Mouse (Mus musculus) macrophage (primary cell): Measurements from ENCODE around the gene Slc18a2. TPM values are rescaled to one million over a fixed set of nuclear protein-coding genes. Genes with fewer than 3 reads are reported as not detected.

Source experiments
- H3K27ac ChIP-seq: fragments of 350-480 bp; formaldehyde crosslinking; 2 replicates; pipeline ENCODE4 v1.9.0; 2021
- H3K36me3 ChIP-seq: fragments of 350-480 bp; formaldehyde crosslinking; 2 replicates; pipeline ENCODE4 v1.9.0; 2021; ENCODE audit errors: inconsistent target
- H3K4me3 ChIP-seq: fragments of 350-480 bp; formaldehyde crosslinking; 2 replicates; pipeline ENCODE4 v1.9.0; 2021; ENCODE audit errors: inconsistent target
- H3K79me2 ChIP-seq: fragments of 350-480 bp; formaldehyde crosslinking; 2 replicates; pipeline ENCODE4 v1.9.0; 2021; ENCODE audit errors: inconsistent target
- WGBS: methylation state at CpG from one replicate; pipeline ENCODE4 v1.1.7; 2026; ENCODE audit warnings: inconsistent platforms; ENCODE audit not compliant: missing documents; 5-methylcytosine and 5-hydroxymethylcytosine counted together
- polyA plus RNA-seq: library from polyadenylated mRNA; stranded (reverse); fragments of 250-400 nt; gene quantifications from 3 replicates; pipeline ENCODE4 v1.2.4, GENCODE M21; 2018; ENCODE audit warnings: inconsistent platforms
- total RNA-seq, 78 experiments: library from RNA; depleted of rRNA; stranded (reverse); fragments of 250-400 nt; gene quantifications; 1 replicate in 9 of 78; 2 replicates in 24 of 78; 3 replicates in 43 of 78; 4 replicates in 2 of 78; pipeline ENCODE4 v1.2.4; 2018; ENCODE audit warnings: inconsistent platforms in 56 of 78

Slc18a2 gene
- total RNA-seq (2018; cell fraction: chromatin; rRNA removed): under 1 TPM in 7 of 26 experiments, not detected in 19; 0.08 to 0.33 (median 0.24) TPM
- under 1 TPM in 10 of 26 experiments, not detected in 16; under 0.01 to 0.09 (median 0.05) TPM for total RNA-seq (2018; cell fraction: cytosol; rRNA removed)
- under 1 TPM in 9 of 26 experiments, not detected in 17; 0.11 to 0.34 (median 0.22) TPM for total RNA-seq (2018; cell fraction: nucleus; rRNA removed)
- 0.09 TPM in 1 of 3 replicates, not detected in the others for polyA plus RNA-seq

DNA sequence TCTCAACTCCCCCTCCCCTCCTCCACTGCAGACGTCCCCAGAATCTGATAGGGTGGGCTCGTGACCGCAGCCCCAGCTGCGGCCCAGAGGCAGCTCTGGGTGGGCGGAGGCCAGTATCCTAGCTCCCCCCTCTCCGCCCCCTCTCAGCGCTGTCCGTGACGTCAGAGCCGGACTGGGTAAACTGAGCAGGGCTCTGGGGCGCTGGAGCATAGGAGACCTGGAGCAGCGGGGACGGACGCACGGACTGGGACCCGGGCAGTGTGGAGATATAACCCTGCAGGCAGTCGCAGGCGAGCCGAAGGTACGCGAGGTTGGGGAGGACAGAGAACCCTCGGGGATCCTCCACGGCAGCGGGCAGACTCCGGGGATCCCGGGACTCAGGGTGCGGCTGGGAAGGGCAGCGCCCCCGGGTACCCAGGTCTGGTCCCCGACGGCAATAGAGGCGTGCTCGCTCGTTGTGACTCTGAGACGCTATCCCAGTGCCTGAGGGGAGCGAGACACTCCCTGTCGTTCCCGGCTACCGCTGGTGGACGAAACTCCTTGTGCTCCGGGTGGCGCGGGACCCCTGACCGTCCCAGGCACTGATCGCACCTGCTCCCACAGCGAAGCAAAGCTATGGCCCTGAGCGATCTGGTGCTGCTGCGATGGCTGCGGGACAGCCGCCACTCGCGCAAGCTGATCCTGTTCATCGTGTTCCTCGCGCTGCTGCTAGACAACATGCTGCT, at the start of gene Slc18a2:
Gene Slc18a2 (plus strand): TSS at position 179 of the 725 bp plus-strand sequence.
- H3K79me2 ChIP-seq: no peaks in the 10 kb centered on the region
- WGBS: 3% methylated on average over 55 of the region's 55 CpGs
- no peaks in the 10 kb centered on the region for H3K36me3 ChIP-seq
- H3K27ac ChIP-seq: no peak within 1 kb of the TSS
- no peak within 1 kb of the TSS for H3K4me3 ChIP-seq

DNA sequence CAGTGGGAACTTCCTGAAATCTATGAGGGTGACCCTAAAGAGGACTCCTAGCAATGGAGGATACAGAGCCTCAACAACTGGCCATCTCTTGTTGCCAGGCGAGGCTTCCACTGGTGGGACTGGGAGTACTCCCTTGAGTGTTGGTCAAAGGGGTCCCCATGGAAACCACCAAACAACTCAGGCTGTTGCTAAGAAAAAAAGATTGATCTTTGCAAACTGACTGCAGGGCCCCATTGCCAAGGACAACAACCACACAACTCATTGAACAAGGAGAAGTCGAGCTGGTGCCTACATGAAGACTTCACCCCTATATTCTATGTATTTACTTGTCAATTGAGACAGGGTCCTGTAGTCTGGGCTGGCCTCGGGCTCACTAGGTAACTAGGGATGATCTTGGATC, 43.8 kb upstream of the Slc18a2 start:
- no peak overlapping the region for H3K27ac ChIP-seq
- H3K79me2 ChIP-seq: no peaks in the 10 kb centered on the region
- no peaks in the 10 kb centered on the region for H3K36me3 ChIP-seq
- 93% methylated on average over 3 of the region's 3 CpGs for WGBS
- H3K4me3 ChIP-seq: no peak overlapping the region

DNA sequence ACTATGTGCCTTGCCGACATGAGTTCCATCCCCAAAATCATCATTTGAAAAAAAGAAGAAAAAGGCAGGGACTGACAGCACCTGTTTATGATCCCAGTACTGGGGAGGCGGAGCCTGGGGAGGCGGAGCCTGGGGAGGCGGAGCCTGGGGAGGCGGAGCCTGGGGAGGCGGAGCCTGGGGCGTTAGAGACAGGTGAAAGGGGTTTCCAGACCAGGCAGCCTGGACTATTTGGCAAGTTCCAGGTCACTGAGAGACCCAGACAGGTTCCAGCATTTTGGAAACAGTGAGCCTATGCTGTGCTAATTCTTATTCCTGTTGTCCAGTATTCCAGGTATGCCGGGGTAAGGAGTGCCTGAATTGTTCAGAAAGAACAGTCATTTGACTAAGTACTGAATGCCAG, 41.7 kb upstream of the Slc18a2 start, which contains the start of gene Kcnk18:
Gene Kcnk18 (plus strand): TSS at position 224 of the 400 bp plus-strand sequence.
- WGBS: 71% methylated on average over 7 of the region's 8 CpGs
- Histone ChIP-seq H3K27ac (no peak within 1 kb of the TSS), H3K4me3 (no peak within 1 kb of the TSS), H3K36me3 (no peaks in the 10 kb centered on the region), H3K79me2 (no peaks in the 10 kb centered on the region)

DNA sequence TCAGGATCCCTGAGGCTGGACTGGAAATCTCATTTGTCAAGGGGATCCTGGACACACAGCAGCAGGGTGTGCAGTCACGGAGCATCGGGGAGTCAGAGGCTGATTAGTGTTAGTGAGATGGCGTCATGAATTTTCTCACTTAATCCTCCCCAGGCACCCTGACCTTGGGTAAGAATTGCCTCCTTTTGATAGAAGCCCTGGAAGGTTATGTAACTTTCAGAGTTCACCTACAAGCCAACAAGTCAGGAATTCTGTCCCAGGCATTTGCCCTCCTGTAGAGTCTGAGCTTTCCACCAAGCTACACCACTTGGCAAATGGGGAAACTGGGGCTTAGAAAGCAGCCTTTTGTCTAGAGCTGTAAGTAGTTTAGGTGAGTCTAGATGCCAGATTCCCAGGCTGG, 39.6 kb upstream of the Slc18a2 start:
- Histone ChIP-seq H3K27ac (no peak overlapping the region), H3K36me3 (no peaks in the 10 kb centered on the region), H3K79me2 (no peaks in the 10 kb centered on the region), H3K4me3 (no peak overlapping the region)
- WGBS: 91% methylated on average over 3 of the region's 3 CpGs

- no peak overlapping the region for H3K4me3 ChIP-seq
- H3K27ac ChIP-seq: no peak overlapping the region
- H3K36me3 ChIP-seq: no peaks in the 10 kb centered on the region
- no peaks in the 10 kb centered on the region for H3K79me2 ChIP-seq
- 82% methylated on average over 3 of the region's 3 CpGs for WGBS
Observed at GRCm38 (mm10) chr19:59228376-59228775, 32.3 kb upstream of the Slc18a2 start.

DNA sequence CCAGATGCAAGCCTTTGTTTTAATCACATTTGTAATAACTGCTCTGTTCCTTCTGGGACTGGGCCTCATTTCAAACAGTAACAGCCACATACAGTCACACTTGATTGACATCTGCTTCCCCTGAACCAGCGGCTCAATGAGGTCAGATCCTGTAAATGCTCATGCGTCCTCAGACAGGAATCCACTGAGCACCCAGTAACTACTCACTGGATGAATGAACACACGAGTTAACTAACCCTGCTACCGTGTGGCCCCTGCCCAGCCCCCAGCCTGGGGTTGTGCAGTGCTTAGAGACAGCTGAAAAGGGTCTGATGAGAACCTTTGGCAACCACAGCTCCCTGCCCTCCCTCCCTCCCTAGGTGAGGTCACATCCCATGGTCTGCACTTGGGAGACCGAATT, 27.9 kb upstream of the Slc18a2 start:
- Histone ChIP-seq H3K79me2 (no peaks in the 10 kb centered on the region), H3K4me3 (no peak overlapping the region), H3K27ac (no peak overlapping the region), H3K36me3 (no peaks in the 10 kb centered on the region)
- WGBS: 55% methylated on average over 5 of the region's 5 CpGs

DNA sequence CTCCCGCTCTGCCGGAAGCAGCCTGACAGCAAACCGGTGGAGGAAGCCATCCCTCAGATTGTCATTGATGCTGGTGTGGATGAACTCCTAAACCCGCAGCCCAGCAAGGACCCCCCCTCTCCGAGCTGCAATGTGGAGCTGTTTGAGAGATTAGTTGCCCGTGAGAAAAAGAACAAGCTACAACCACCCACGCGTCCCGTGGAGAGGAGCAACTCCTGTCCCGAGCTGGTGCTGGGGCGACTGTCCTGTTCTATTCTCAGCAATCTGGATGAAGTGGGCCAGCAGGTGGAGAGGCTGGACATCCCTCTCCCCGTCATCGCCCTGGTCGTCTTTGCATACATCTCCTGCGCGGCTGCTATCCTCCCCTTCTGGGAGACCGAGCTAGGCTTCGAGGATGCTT, 25.7 kb upstream of the Slc18a2 start:
- Histone ChIP-seq H3K27ac (no peak overlapping the region), H3K79me2 (no peaks in the 10 kb centered on the region), H3K36me3 (no peaks in the 10 kb centered on the region), H3K4me3 (no peak overlapping the region)
- 89% methylated on average over 18 of the region's 18 CpGs for WGBS

DNA sequence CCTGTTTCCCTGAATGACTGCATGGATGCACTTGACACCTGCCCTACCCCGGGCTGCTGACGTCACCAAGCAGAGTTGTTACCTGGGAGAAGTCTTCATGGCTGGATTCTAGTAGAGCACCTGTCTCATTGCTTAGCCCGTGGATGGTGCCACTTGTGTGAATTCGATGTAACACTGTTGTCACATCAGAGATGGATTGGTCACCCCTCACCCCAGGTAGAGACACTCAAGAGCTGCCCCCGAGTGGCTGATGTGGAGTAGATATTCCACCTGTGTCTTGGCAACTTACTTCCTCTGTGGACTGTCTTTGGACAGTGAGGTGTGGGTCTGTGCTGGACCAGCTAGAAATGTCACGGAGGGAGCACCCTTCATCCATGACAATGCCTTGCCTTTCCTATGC, 24.6 kb upstream of the Slc18a2 start:
- WGBS: 84% methylated on average over 6 of the region's 6 CpGs
- H3K27ac ChIP-seq: no peak overlapping the region

GRCm38 (mm10) chr19:59238630-59239029, 22.1 kb upstream of the Slc18a2 start:
- 89% methylated on average over 3 of the region's 3 CpGs for WGBS
- Histone ChIP-seq H3K36me3 (no peaks in the 10 kb centered on the region), H3K27ac (no peak overlapping the region), H3K79me2 (no peaks in the 10 kb centered on the region), H3K4me3 (no peak overlapping the region)

More for the DNA sequence above, 24.6 kb upstream of the Slc18a2 start:
- Histone ChIP-seq H3K36me3 (no peaks in the 10 kb centered on the region), H3K79me2 (no peaks in the 10 kb centered on the region), H3K4me3 (no peak overlapping the region)

GRCm38 (mm10) chr19:59239124-59239817, 21.4 kb upstream of the Slc18a2 start:
- H3K79me2 ChIP-seq: no peaks in the 10 kb centered on the region
- no peak overlapping the region for H3K4me3 ChIP-seq
- no peaks in the 10 kb centered on the region for H3K36me3 ChIP-seq
- no peak overlapping the region for H3K27ac ChIP-seq
- 18% methylated on average over 17 of the region's 17 CpGs for WGBS

DNA sequence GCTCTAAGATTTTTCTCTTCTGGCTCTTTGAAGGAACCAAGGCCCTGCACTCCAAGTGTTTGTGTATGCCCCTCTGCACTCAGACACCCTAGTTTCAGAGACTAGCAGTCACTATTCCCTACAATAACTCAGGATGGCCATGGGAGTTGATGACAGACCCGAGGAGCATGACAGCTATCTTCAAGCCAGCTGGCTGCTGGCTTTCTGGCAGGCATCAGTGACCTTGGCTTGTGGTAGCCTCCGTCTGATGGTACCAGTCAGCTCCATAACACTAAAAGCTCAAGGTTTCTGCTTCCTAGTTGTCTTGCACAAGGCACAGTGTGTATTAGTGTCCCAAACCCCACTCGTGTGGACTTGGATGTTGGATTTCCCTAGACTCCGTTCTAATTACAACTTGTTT, 18.7 kb upstream of the Slc18a2 start:
- Histone ChIP-seq H3K27ac (no peak overlapping the region), H3K36me3 (no peaks in the 10 kb centered on the region), H3K4me3 (no peak overlapping the region), H3K79me2 (no peaks in the 10 kb centered on the region)
- WGBS: 94% methylated on average over 4 of the region's 4 CpGs

GRCm38 (mm10) chr19:59243057-59243456, 17.6 kb upstream of the Slc18a2 start:
- Histone ChIP-seq H3K79me2 (no peaks in the 10 kb centered on the region), H3K4me3 (no peak overlapping the region), H3K36me3 (no peaks in the 10 kb centered on the region), H3K27ac (no peak overlapping the region)
- 83% methylated on average over 2 of the region's 2 CpGs for WGBS

DNA sequence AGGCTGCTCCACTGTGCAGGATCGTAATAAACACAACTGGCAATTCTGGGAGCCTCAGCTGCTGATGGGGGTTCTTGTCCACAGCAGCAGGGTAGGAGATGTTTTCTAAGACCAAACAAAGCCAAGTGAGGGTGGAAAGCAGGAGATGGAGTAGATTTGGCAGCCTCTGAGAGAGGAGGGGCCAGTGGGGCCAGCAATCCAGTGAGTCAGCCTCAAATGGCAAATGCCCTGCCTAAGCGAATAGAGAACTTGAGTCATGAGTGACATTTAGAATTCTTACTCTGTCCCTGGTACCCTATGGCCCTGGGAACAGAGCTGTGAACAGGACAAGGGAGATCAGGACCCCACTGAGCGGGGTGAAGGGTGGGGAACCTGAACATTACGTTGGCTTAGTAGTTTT, 12.6 kb upstream of the Slc18a2 start:
- Histone ChIP-seq H3K79me2 (no peaks in the 10 kb centered on the region), H3K36me3 (no peaks in the 10 kb centered on the region), H3K27ac (no peak overlapping the region), H3K4me3 (no peak overlapping the region)
- 68% methylated on average over 4 of the region's 4 CpGs for WGBS

DNA sequence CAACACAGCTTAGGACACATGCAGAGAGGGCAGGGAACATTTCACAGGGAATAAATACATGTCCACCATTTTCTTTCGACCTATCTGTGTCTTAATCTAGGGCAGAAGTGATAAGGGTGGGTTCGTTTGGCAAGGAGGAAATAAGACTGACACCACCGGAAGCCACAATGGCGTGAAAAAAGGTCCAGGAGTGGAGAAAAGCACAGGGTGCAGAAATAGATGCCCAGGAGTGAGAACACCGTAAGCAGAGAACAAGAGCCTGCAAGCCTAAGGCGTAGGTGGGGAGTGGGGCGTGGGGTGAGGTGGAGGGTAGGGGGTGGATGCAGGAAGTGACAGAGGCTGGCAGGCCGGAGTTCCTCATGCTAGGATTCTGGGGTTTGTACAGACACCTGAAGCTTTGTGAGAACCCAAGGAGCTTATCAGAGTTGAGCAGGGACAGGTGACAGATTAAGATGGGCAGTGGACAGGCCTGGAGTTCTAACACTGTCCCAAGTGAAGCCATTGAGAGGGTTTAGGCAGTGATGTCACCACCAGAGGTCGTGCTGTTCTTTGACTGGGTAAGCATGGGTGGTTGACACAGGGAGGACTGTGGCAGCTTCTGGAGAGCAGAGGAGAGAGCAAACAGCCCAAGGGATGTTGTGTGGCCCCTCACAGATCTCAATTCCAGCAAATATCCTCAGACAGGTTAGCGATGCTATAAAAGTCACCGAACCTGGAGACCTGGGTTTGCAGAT, 12.0 kb upstream of the Slc18a2 start:
- 19% methylated on average over 11 of the region's 11 CpGs for WGBS
- Histone ChIP-seq H3K27ac (no peak overlapping the region), H3K4me3 (no peak overlapping the region), H3K79me2 (no peaks in the 10 kb centered on the region), H3K36me3 (no peaks in the 10 kb centered on the region)
